Mouse (Mus musculus) CH12.LX (cell line): ENCODE measurements around the gene Dgcr2.

Source experiments
- BHLHE40 ChIP-seq: IDR thresholded peaks from 2 replicates; pipeline ENCODE4 v1.6.1; 2011; ENCODE audit warnings: mild to moderate bottlenecking, low read depth, low read length, improper control_type of control experiment
- CHD1 ChIP-seq: IDR thresholded peaks from 2 replicates; pipeline ENCODE4 v1.6.1; 2012; ENCODE audit warnings: low read depth, low read length, improper control_type of control experiment, inconsistent platforms
- CHD2 ChIP-seq: IDR thresholded peaks from 2 replicates; pipeline ENCODE4 v1.6.1; 2011; ENCODE audit warnings: low read length, improper control_type of control experiment
- CTCF ChIP-seq, 2 experiments: IDR thresholded peaks in 1 of 2; conservative IDR thresholded peaks in 1 of 2; 2 replicates each; pipeline ENCODE4 v1.5.1; 2011 to 2012; ENCODE audit warnings: low read depth in 2 of 2, low read length in 2 of 2, improper control_type of control experiment in 1 of 2, inconsistent platforms in 1 of 2, mild to moderate bottlenecking in 1 of 2, moderate library complexity in 1 of 2
- EP300 ChIP-seq: IDR thresholded peaks from 2 replicates; pipeline ENCODE4 v1.6.1; 2011; ENCODE audit warnings: low read length, improper control_type of control experiment
- GABPA ChIP-seq: IDR thresholded peaks from 2 replicates; pipeline ENCODE4 v1.6.1; 2012; ENCODE audit warnings: low read depth, low read length, improper control_type of control experiment, inconsistent platforms; ENCODE audit not compliant: insufficient replicate concordance
- MAFK ChIP-seq: IDR thresholded peaks from 2 replicates; pipeline ENCODE4 v1.6.1; 2011; ENCODE audit warnings: low read length, improper control_type of control experiment; ENCODE audit not compliant: insufficient replicate concordance
- MAX ChIP-seq: IDR thresholded peaks from 2 replicates; pipeline ENCODE4 v1.6.1; 2011; ENCODE audit warnings: low read length, improper control_type of control experiment
- MEF2A ChIP-seq: IDR thresholded peaks from 2 replicates; pipeline ENCODE4 v1.6.1; 2014; ENCODE audit warnings: low read depth, mild to moderate bottlenecking, inconsistent platforms, low read length, improper control_type of control experiment, borderline replicate concordance
- NRF1 ChIP-seq: IDR thresholded peaks from 2 replicates; pipeline ENCODE4 v1.6.1; 2014; ENCODE audit warnings: low read depth, mild to moderate bottlenecking, inconsistent platforms, low read length, improper control_type of control experiment, moderate library complexity
- POLR2A ChIP-seq: IDR thresholded peaks from 2 replicates; pipeline ENCODE4 v1.6.1; 2011; ENCODE audit warnings: low read depth, mild to moderate bottlenecking, improper control_type of control experiment, low read length
- ZC3H11A ChIP-seq: IDR thresholded peaks from 2 replicates; pipeline ENCODE4 v1.6.1; 2012; ENCODE audit warnings: low read depth, mild to moderate bottlenecking, inconsistent platforms, low read length, improper control_type of control experiment

GRCm38 (mm10) chr16:17842437-17842836, 55.9 kb downstream of the Dgcr2 start:
- TF ChIP-seq CHD2 (no peak), CTCF (conservative IDR thresholded peaks at IDR 0.05 in 1 of 2, IDR thresholded peaks at IDR 0.05 in 1 of 2; ENCODE audit: low read depth in 2 of 2, low read length in 2 of 2) (no peak), ZC3H11A (no peak), CHD1 (no peak), NRF1 (no peak), EP300 (no peak), MAFK (no peak), GABPA (no peak), BHLHE40 (no peak), MAX (no peak), POLR2A (no peak), MEF2A (no peak)
